Mouse (Mus musculus): ENCODE measurements around the gene F3.

DNA sequence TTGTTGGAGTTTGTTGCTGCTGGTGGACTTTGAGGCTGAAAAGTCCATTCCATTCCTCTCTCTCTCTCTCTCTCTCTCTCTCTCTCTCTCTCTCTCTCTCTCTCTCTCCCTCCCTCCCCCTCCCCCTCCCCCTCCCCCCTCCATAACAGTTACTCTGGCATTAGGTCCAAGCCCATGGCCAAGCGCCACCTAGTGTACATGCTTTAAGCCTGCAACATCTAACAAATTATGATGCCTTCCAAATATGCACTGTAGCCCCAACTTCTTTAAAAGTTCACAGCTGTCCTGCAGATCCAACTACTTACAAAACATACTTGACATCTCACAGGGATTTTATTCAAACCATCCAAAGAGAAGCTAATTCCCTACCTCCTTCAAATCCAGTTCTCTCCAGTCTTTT lies 14.1 kb downstream of the F3 start:
- TF ChIP-seq POLR2A (IDR thresholded peaks at IDR 0.05; ENCODE audit: low read depth, low read length) (no peak), ZMIZ1 (IDR thresholded peaks at IDR 0.05; ENCODE audit: low read depth, low read length) (no peak)
